Mouse (Mus musculus) heart, adult 9 months (tissue): Measurements from ENCODE around the gene Aamdc.

Source experiments
- DNase-seq, 2 experiments: peaks; one replicate each; pipeline ENCODE4 v3.0.0; 2022; ENCODE audit warnings: low spot score in 2 of 2

Aamdc gene

DNA sequence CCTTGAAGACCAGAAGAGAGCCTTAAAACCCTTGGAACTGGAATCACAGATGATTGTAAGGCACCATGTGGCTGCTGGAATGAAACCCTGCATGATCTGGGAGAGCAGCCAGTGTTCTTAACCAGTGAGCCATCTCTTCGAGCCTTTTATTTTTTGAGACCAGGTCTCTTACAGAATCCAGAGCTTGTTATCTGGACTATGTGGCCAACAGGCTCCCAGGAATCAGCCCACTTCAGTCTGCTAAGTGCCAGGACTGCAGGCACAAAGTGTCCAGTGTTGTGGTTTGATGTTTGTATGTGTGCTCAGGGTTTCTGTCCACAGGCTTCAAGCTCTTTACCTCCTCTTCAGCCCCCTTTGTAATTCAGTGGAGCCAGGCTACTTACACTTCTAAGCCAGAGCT lies 64.5 kb downstream of the Aamdc start:
- peak; percentile 51 to 65 for DNase-seq

DNA sequence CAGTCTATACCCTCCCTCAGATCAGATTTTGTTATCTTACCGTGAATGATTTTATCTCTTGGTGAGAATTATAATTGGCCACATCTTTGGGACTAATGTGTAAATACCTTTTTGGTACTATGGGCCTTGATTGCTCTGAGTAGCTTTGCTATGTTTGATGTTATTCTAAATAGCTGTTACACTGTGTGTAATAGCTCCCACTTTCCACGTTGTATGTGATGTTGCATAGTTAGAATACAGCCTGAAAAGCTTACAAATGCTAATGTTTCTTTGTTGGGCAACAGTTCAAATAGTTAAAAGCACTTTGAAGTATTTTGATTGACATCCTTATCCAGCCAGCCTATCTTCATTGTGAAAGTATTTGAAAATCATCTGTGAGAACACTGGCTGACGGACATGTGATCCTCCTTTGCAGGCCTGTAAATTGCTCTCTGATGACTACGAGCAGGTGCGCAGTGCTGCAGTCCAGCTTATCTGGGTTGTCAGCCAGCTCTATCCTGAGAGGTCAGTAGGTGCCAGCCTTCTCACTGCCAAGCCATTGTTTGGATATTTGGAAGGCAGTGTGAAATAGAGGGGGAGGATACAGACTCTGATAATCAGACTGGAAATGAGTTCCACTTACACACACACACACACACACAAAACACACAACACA lies 78.6 kb downstream of the Aamdc start:
- peak; percentile 46 to 63 for DNase-seq
